Mouse (Mus musculus) cerebellum, adult (tissue): ENCODE results near the gene Abtb2.

Experiments used
- ATAC-seq: cut with Nextera tagmentation; 2 replicates; pipeline ENCODE4 v1.9.2; 2017; ENCODE audit warnings: mild to moderate bottlenecking, moderate library complexity, mixed read lengths; ENCODE audit not compliant: insufficient number of reproducible peaks, low FRiP score, low TSS enrichment

The Abtb2 gene

DNA sequence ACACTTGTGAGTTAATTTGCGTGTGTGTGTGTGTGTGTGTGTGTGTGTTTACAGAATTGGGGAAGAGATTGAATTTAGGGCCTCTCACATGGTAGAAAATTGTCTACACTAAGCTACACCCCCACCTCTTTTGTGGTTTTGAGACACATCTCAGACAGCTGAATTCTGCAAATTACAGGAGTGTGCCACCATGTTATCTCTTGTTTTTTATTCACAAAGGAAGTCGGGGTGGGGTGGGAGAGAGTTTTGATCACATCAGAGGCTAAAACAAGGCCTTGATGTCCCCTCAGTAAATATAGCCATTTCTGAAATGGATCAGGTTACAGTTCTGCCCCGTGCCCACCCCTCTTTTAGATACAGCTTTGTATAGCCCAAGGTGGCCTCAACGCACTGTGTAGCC lies 86.0 kb downstream of the Abtb2 start:
- ATAC-seq: no peak

DNA sequence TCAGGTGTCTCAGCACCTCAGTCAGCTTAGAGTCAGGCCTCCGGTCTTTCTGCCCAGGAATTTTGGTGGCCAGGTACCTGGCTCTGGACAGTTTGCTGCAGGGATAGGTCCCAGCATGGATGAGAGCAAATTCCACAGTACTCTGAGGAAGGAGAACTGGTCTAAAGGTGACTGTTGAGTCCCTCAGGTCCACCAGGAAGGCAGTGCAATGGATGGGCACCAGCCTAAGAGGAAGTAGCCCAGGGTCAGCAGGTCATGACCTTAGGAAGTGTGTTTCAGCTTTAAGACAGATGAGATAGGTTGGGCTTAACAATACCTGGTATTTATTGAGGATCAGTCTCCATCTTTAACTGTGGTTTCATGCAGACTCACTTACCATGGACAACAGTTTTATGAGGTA lies 88.9 kb downstream of the Abtb2 start:
- ATAC-seq: no peak

DNA sequence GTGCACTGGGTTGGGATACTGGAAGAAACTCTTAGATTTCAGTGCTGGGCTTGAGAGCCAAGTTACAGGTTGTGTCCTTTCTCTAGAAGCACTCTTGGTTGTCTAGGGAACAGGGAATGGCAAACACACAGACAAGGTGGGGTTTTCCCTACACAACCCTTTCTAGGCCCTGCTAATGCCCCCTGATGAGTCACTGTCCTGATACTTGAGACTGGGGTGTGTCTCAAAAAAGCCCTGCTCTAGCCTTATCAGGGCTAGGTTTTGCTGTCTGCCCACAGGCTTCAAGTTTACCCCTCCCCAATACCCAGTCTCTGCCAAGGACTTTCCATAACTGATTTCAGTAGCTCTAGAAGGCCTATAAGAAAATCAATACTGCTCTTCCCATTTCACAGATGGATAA lies 89.9 kb downstream of the Abtb2 start:
- no peak for ATAC-seq

DNA sequence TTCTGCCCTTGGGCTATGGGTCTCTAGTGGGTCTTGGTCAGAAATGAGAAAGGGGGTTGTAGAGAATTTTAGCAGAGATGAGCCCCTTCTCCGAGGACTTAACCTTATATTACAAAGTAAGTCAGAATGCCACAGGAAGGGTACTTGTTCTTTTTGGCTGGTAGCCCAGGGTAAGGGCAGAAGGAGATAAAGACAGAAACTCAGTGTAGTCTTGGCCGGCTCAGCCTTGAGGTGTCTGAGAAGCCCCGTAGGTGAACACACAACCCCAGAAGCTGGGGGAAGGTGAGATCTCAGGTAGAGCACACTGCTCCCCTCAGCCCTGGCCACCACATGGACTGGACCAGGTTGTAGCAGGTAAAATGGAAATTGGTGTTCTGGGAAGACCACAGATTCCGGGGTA lies 93.1 kb downstream of the Abtb2 start:
- no peak for ATAC-seq

DNA sequence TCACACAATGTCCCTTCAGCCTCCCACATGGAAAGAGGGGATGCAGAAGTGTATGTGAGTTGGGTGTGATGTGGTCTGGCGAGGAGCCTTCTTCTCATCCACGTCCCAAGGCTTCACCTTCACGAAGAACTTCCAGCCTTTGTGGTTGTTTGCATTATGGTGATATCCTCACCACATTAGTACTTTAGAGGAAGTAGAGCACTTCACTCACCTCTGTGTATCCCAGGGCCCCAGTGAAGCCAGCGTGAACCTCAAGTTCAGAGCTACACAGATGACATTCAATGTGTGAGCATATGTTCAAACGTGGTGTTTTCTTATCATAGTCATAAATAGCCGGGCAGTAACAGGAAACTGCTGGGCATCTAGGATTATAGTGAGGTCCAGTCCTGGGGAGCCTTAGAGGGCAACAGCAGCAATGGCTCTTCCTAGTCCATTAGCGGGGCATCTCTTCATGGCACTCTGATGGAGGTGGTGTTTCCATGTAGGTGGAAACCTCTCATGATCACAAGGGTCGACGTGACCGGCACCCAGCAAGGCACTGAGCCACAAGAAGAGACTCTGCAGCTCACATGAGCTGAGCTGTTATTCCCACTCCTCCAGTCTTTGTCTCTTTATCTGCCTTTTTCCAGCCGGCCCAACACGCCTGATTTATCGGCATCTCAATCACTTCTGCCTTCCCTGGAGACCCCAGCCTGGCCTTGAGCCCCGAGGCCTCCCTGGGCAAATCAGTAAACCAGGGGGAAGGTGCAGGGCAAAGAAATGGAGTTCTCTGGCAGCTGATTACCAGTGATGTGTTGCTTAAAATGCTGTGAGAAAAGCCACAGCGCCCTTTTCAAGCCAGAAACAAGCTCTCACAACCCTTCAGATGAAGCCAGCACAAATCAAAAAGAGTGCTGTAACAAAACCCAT lies 93.8 kb downstream of the Abtb2 start:
- no peak for ATAC-seq

DNA sequence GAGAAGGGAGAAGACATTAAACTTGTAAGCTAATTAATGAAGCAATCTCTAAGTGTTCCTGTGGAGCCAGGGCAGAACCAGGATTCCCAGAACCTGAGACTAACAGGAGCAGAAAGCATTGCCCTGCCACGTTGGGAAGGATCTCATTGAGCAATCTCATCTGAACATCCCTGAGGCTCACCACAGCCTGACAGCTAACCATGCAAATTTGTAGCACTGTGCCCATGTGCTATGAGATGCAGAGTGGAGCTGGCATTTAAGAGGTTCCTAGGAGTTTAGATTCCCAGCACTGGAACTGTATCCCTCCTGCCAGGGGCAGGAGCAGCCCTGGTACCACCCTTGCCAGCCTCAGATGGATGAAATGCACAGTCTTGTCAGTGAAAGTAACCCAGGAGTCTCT lies 95.6 kb downstream of the Abtb2 start:
- ATAC-seq: peak; percentile 22; the same call in 1 of the 2 replicates

DNA sequence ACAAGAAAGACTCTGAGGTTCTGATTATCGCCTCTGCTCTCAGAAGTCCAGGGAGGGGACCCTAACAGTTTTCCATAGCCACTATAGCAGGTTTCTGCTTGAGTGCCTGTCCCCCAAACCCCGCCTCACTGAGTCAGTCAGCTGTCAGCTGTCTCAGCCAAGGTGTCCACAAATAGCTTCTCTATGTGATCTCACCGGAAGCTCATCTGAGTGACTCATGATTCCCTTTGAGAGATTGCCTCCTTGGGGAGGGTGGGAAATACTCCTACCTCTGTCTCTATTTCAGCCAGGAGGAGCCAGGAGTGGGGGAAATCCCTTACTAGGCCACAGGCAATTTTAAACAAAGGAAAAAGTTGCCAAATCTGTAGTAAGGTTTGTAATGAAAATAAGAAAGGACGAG lies 96.0 kb downstream of the Abtb2 start:
- peak; percentile 71 for ATAC-seq

DNA sequence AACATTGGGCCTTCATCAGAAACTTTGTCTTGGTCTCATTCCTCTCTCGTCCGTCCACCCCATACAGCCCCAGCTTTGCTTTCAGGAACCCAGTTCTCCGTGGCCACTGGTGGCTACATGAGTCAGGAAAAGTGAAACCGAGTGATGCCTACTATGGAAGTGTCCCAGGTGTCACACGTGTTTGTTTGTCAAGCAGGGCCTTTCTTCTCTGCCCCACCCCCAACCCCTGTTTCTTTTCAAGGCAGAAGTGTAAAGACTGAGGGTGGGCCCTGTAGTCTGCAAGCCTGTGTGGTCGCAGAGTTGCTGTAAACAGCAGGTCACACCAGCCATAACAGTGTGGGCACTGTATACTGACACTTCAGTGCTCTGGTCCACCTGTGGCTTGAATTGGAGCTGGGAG lies 98.2 kb downstream of the Abtb2 start:
- no peak for ATAC-seq

DNA sequence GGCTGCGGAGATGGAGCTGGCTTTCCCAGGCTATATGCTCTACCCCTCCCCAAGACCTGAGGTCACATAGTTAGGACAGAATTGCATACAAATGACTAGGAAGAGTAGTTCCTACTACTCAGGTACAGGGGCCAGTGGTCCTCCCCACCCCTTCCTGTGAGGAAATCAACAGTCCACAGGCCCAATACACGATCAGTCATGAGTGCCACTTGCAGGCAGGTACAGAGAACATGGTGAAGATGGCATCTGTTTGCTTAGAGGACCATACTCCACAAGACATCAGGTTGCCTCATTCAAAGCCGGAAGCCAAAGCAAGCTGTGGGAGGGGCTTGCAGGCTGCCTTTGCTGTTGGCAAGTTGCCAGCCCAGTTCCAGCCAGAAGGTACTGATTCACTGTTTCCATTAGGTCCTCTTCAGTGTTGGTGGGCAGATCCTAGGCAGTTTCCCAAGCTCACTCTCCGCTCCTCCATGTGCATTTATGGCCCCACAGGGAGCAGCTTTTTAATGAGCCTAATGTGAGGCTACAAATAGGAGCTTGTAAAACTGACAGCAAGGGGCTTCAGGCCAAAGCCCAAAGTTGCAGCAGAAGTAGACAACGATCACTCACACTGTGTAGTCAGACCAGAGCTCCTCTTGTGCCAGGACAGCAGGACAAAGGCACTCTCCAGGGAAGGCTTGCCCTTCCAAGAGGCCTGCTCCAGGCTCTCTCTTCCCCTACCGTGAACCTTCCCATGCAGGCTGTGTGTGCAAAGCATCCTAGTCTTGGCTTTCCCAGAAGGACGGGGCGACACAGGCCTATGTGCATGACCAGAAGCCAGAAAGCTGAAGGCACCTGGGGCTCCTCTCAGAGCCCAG lies 102.1 kb downstream of the Abtb2 start:
- ATAC-seq: no peak

DNA sequence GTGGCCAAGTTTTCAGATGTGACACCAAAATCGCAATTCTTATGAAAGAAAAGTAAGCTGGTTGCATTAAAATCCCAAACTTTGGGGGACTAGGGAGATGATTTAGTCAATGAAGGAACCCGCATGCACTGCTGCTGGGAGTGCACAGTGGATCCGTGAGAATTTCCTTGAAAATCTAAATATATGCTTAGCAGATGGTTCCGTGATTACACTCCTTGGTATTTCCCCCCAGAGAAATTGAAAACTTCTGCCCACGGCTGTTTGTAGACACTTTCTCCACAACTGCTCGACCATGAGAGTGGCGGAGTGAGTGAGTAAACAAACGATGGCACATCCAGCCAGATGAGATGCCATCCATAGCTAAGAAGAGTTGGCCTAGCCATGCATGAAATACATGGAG lies 102.8 kb downstream of the Abtb2 start:
- ATAC-seq: no peak

DNA sequence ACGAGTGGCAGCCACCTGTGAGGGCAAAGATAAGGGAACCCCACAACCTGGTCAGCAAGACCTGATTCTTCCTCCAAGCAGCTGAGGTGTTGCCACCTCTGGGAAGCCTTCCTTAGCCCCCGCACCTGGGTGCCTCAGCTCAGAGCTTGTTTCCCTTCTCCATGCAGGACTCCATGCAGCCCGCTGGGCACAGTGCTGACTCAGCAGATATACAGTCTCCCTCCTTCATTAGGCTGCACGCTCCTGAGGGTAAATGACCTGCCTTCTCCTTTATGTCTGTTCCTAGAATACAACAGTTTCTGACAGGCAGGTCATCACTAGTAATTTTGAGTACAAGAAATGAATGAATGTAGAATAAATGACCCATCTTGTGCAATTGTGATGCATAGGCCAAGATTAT lies 103.5 kb downstream of the Abtb2 start:
- no peak for ATAC-seq

DNA sequence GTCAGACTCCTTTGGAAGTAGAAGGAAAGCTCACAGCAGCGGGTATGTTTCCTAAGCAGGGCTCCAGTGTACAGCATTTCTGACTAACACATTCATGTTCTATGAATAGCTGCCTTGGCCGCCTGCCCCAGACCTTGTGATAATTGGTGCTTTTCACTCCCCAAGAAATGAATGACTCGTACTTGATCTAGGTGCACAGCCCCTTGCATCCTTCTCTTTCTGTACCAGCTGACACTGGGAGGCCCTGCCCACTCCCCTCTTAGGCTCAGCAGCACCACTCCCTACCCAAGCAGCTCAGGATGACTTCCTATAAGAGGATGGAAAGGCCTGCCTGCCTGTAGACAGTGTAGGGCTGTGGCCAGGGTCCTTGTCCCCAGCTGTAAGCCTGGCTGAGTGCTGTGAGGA lies 104.2 kb downstream of the Abtb2 start:
- no peak for ATAC-seq

DNA sequence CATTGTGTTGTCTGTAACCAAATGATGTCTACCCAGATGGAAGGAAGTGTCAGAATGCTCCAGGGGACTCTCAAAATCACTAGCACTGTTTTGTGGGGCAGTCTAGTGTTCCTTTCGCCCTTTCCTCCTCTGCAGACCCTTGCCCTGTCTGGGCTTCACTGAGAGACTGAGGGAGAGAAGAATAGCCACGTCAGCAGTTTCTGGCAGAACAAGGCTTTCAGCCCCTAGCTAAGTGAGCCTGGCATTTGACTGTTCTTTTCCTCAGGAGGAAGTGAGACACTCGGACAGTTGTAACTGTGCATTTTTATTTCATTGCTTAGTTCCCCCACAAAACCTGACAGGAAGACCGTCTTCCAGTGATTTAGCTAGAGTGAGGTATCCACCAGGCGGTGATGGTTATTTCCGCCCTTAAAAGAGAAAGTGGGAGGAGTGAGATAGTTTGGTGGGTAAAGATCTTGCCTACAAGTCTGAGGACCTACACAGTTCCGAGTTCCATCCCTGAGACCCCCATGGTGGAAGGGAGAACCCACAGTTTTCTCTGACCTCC lies 106.5 kb downstream of the Abtb2 start:
- ATAC-seq: no peak

DNA sequence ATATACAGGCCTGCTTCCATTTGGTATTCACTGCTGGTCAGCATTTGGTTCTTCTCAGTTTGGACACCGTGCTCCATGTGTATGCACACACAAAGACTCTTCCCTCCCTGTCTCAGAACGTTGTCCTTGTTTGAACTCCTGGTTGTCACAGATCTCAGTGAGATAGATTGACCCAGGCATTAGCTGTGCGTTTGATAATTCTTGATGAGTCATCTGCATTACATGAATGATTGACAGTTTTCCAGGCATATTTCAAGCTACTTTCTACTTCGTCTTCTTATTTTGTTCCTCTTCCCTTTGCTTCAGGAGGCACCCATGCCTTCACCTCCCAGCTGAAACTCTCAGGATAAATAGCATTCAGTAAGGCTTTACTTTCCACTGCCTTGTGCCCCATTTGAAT lies 107.5 kb downstream of the Abtb2 start:
- ATAC-seq: no peak

DNA sequence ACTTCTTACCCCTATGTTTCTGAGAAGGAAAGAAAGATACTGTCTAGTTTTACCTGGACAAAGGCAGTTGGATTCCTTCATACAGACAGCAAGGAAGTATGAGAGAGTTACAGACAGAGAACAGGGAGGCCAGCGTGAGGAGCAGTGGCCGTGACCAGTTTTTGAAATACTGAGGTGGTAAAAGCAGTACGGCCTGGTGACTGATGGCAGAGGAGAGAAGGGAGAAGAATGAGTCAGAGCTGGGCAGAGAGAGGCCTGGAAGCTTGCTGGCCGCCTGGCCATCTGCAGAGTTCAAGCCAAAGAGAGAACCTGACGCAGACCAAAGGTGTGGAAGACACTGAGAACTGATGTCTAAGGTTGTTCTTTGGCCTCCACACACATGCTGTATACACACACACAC lies 109.3 kb downstream of the Abtb2 start:
- no peak for ATAC-seq

DNA sequence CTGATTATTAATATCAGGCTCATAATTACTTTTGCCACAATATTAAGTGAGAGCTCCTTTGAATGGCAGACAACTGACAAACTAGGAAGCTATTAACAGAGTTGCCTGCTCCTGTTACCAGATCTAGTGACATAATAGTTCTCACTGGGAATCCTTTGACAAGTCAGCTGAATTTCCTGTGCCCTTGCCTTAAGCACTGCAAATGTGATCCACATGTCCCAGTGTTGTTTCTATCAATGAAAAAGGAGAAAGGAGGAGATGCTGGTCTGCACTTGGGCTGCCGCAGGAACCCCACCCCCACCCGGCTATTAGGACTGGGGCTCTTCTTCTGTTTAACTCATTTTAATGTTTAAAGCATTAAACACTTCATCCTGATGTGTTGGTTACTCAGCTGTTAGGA lies 110.7 kb downstream of the Abtb2 start:
- ATAC-seq: no peak

DNA sequence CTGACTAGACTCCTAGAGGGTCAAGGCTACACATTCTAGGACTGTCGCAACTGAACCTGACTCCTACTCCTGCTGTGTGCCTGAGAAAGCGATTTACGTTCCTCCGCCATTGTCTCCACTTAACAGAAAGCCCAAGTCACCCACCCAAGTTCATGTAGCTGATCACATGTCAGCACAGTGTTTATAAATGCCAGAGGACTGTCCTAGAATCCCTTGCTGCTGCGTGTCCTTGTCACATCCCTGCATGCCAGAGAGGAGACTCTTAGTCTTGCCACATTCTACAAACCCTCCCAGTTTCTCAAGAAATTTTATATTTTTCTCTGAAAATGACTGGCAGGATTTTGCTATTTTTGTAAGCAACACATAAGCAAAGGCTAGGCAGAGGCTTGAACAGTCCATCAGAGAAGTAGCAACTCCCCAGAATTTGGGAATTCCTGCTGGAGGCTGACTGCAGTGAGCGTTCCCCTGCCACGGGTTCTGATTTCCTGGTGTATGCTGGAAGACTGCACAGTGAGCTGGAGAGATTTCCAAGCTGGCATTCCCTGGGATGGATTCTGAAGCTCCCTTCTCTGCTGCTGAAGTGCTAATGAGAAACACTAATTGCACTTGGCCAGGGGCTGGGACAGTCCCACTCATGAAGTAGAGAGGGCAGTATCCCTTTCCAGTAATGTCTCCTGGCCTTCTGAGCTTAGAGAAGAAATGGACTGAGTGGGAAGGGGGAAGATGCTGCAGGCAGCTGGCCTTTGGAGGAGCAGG lies 111.7 kb downstream of the Abtb2 start:
- no peak for ATAC-seq

DNA sequence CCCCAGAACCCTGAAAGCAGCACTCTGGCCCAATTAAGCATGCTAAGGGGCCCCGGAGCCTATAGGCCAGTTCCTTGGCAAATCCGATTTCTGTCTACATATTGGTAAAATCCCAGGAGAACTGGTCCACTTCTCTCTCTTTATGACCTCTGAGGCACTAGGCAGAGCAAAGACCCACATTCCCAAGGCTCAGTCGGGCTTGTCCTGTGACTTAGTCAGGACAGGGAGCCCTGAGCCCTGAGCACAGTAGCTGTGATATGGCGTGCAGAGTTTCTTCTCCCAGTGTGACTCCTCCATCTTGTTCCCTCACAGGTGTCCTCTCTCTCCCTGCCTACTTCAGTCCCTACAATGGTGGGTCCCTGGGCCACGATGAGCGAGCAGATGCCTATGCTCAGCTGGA lies 112.3 kb downstream of the Abtb2 start:
- ATAC-seq: no peak

DNA sequence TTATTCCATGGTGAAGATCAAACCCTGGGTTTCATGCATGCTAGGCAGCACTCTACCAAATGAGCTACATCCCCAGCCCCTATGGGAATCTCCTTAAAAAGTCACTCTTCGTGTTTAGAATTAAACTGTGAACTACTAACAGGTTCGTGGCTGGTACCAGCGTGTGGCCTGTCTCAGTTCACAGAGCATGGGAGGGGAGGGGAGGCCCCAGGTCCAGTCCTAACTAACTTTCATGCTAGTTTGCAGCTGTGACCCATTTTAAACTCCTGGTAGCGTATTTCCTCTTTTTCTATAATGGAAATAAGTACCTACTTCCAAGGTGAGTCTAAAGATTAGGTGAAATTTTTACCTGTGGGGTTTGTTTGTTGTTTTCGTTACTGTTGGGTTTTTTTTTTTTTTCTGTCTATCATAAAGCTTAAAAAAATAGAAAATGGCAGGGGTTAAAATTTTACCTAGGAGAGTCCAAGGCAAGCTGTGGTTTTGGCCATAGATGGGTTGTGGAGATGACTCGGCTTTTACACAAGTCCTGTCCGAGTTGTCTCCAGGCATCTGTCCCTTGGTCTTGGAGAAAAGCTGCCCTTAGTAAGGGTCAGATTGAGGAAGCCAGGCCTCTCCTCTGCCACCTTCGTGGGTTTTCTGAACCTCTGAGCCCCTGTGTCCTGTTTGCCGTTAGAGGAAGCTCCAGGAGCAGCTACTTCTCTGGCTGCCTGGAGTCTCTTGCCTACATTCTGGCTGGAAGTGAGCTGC lies 114.4 kb downstream of the Abtb2 start:
- no peak for ATAC-seq

DNA sequence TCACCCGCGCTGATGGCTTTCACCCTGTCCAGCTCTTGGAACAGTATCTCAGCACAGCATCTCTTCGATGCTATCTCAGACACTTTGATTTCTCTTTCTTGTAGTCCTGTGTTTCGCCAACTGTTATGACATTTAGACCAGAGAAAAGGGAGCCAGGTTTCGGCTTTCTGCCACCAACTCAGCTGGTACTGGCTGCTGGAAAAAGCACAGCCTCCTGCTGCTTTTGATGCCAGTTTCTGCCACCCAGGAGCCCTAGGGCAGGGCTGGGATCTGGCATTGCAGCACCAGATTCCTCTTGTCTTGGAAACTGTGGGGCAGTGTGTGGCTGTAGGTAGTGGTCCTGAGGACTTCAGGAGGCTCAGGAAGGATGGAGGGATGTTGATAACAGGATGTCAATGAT lies 115.0 kb downstream of the Abtb2 start:
- no peak for ATAC-seq
